Mouse (Mus musculus): ENCODE measurements at regions not wholly inside any gene's neighbourhood (a gene's known extent, or its start where the extent isn't known, plus 50 kb on each side); places are given as distances from the start of the nearest gene placed in this dataset.

GRCm38 (mm10) chr9:120689025-120689424 lies 117.8 kb downstream of the Rpl14 start:
- Histone ChIP-seq H3K9ac (replicated peaks; ENCODE audit: low read depth, low read length) (no peak overlapping the region), H3K4me3 (ENCODE audit: low read depth, low read length) (no peak overlapping the region), H3K4me2 (ENCODE audit: low read depth, low read length) (no peak overlapping the region), H3K4me1 (ENCODE audit: control insufficient read depth, insufficient read depth, low read length) (peaks cover 17% of the 10 kb centered on the region; the same call in 1 of the 2 replicates), H3K27ac (ENCODE audit: low read depth, low read length) (no peak overlapping the region), H3K36me3 (ENCODE audit: control insufficient read depth, insufficient read depth, low read length) (no peaks in the 10 kb centered on the region), H3K9me3 (ENCODE audit: control insufficient read depth, low read length) (no peaks in the 10 kb centered on the region), H3K27me3 (ENCODE audit: control insufficient read depth, insufficient read depth, low read length) (no peaks in the 10 kb centered on the region)
- no peak for ATAC-seq (ENCODE audit: low read depth)
- 42% methylated on average over 11 of the region's 11 CpGs for WGBS

- H3K9ac ChIP-seq (replicated peaks; ENCODE audit: low read depth, low read length) = no peak overlapping the region
- H3K4me3 ChIP-seq (ENCODE audit: low read depth, low read length) = no peak overlapping the region
- no peaks in the 10 kb centered on the region for H3K27me3 ChIP-seq (ENCODE audit: control insufficient read depth, insufficient read depth, low read length)
- peaks cover 17% of the 10 kb centered on the region; the same call in 1 of the 2 replicates for H3K4me1 ChIP-seq (ENCODE audit: control insufficient read depth, insufficient read depth, low read length)
- no peak for ATAC-seq (ENCODE audit: low read depth)
- no peak overlapping the region for H3K4me2 ChIP-seq (ENCODE audit: low read depth, low read length)
- no peaks in the 10 kb centered on the region for H3K9me3 ChIP-seq (ENCODE audit: control insufficient read depth, low read length)
- WGBS = 19% methylated on average over 5 of the region's 5 CpGs
- H3K27ac ChIP-seq (ENCODE audit: low read depth, low read length) = no peak overlapping the region; the same call in 1 of the 2 replicates
- no peaks in the 10 kb centered on the region for H3K36me3 ChIP-seq (ENCODE audit: control insufficient read depth, insufficient read depth, low read length)
Observed at GRCm38 (mm10) chr9:120690510-120690909, 119.3 kb downstream of the Rpl14 start.

GRCm38 (mm10) chr9:120690961-120691941 lies 120.0 kb downstream of the Rpl14 start:
- Histone ChIP-seq H3K9ac (replicated peaks; ENCODE audit: low read depth, low read length) (no peak overlapping the region), H3K4me3 (ENCODE audit: low read depth, low read length) (no peak overlapping the region), H3K4me1 (ENCODE audit: control insufficient read depth, insufficient read depth, low read length) (peaks cover 17% of the 10 kb centered on the region; the same call in 1 of the 2 replicates), H3K9me3 (ENCODE audit: control insufficient read depth, low read length) (no peaks in the 10 kb centered on the region), H3K27me3 (ENCODE audit: control insufficient read depth, insufficient read depth, low read length) (no peaks in the 10 kb centered on the region), H3K36me3 (ENCODE audit: control insufficient read depth, insufficient read depth, low read length) (no peaks in the 10 kb centered on the region), H3K27ac (ENCODE audit: low read depth, low read length) (peak overlapping the region; percentile 57), H3K4me2 (ENCODE audit: low read depth, low read length) (peak overlapping the region; percentile 29; the same call in 1 of the 2 replicates)
- ATAC-seq (ENCODE audit: low read depth) = peak; percentile 88
- WGBS = 2% methylated on average over 30 of the region's 30 CpGs

GRCm38 (mm10) chr9:120691971-120692401 lies 120.7 kb downstream of the Rpl14 start:
- Histone ChIP-seq H3K9me3 (ENCODE audit: control insufficient read depth, low read length) (no peaks in the 10 kb centered on the region), H3K36me3 (ENCODE audit: control insufficient read depth, insufficient read depth, low read length) (no peaks in the 10 kb centered on the region), H3K4me3 (ENCODE audit: low read depth, low read length) (no peak overlapping the region), H3K27ac (ENCODE audit: low read depth, low read length) (no peak overlapping the region; the same call in none of the 2 replicates), H3K4me1 (ENCODE audit: control insufficient read depth, insufficient read depth, low read length) (peaks cover 17% of the 10 kb centered on the region; the same call in 1 of the 2 replicates), H3K27me3 (ENCODE audit: control insufficient read depth, insufficient read depth, low read length) (no peaks in the 10 kb centered on the region), H3K4me2 (ENCODE audit: low read depth, low read length) (peak overlapping the region; percentile 29; the same call in 1 of the 2 replicates), H3K9ac (replicated peaks; ENCODE audit: low read depth, low read length) (no peak overlapping the region)
- 11% methylated on average over 14 of the region's 14 CpGs for WGBS
- peak; percentile 21; the same call in 1 of the 2 replicates for ATAC-seq (ENCODE audit: low read depth)

- Histone ChIP-seq H3K9ac (replicated peaks; ENCODE audit: low read depth, low read length) (no peak overlapping the region), H3K4me1 (ENCODE audit: control insufficient read depth, insufficient read depth, low read length) (peaks cover 17% of the 10 kb centered on the region; the same call in 1 of the 2 replicates), H3K9me3 (ENCODE audit: control insufficient read depth, low read length) (no peaks in the 10 kb centered on the region), H3K4me2 (ENCODE audit: low read depth, low read length) (no peak overlapping the region), H3K27ac (ENCODE audit: low read depth, low read length) (no peak overlapping the region), H3K36me3 (ENCODE audit: control insufficient read depth, insufficient read depth, low read length) (no peaks in the 10 kb centered on the region), H3K4me3 (ENCODE audit: low read depth, low read length) (no peak overlapping the region), H3K27me3 (ENCODE audit: control insufficient read depth, insufficient read depth, low read length) (no peaks in the 10 kb centered on the region)
- WGBS = 39% methylated on average over 5 of the region's 5 CpGs
- ATAC-seq (ENCODE audit: low read depth) = no peak
Observed at GRCm38 (mm10) chr9:120694457-120694856, 123.2 kb downstream of the Rpl14 start.

- Histone ChIP-seq H3K36me3 (ENCODE audit: control insufficient read depth, insufficient read depth, low read length) (no peaks in the 10 kb centered on the region), H3K27ac (ENCODE audit: low read depth, low read length) (no peak overlapping the region), H3K4me3 (ENCODE audit: low read depth, low read length) (no peak overlapping the region), H3K4me2 (ENCODE audit: low read depth, low read length) (no peak overlapping the region), H3K27me3 (ENCODE audit: control insufficient read depth, insufficient read depth, low read length) (no peaks in the 10 kb centered on the region), H3K9ac (replicated peaks; ENCODE audit: low read depth, low read length) (no peak overlapping the region), H3K4me1 (ENCODE audit: control insufficient read depth, insufficient read depth, low read length) (peaks cover 7% of the 10 kb centered on the region; the same call in 1 of the 2 replicates), H3K9me3 (ENCODE audit: control insufficient read depth, low read length) (no peaks in the 10 kb centered on the region)
- 98% methylated on average over 10 of the region's 10 CpGs for WGBS
- ATAC-seq (ENCODE audit: low read depth) = no peak
Observed at GRCm38 (mm10) chr9:120695966-120696365, 124.7 kb downstream of the Rpl14 start.

- Histone ChIP-seq H3K9ac (replicated peaks; ENCODE audit: low read depth, low read length) (no peak overlapping the region), H3K9me3 (ENCODE audit: control insufficient read depth, low read length) (no peaks in the 10 kb centered on the region), H3K4me2 (ENCODE audit: low read depth, low read length) (no peak overlapping the region), H3K4me3 (ENCODE audit: low read depth, low read length) (no peak overlapping the region), H3K27ac (ENCODE audit: low read depth, low read length) (no peak overlapping the region), H3K36me3 (ENCODE audit: control insufficient read depth, insufficient read depth, low read length) (no peaks in the 10 kb centered on the region), H3K27me3 (ENCODE audit: control insufficient read depth, insufficient read depth, low read length) (no peaks in the 10 kb centered on the region), H3K4me1 (ENCODE audit: control insufficient read depth, insufficient read depth, low read length) (0 out of 2 replicates have a peak, but pooled peaks cover under 1% of the 10 kb centered on the region)
- ATAC-seq (ENCODE audit: low read depth) = no peak
- 77% methylated on average over 7 of the region's 7 CpGs for WGBS
Observed at GRCm38 (mm10) chr9:120697749-120698148, 126.5 kb downstream of the Rpl14 start.

- WGBS = 87% methylated on average over 5 of the region's 5 CpGs
- ATAC-seq (ENCODE audit: low read depth) = no peak
- Histone ChIP-seq H3K4me1 (ENCODE audit: control insufficient read depth, insufficient read depth, low read length) (0 out of 2 replicates have a peak, but pooled peaks cover 6% of the 10 kb centered on the region), H3K4me2 (ENCODE audit: low read depth, low read length) (no peak overlapping the region), H3K27me3 (ENCODE audit: control insufficient read depth, insufficient read depth, low read length) (no peaks in the 10 kb centered on the region), H3K4me3 (ENCODE audit: low read depth, low read length) (no peak overlapping the region), H3K36me3 (ENCODE audit: control insufficient read depth, insufficient read depth, low read length) (no peaks in the 10 kb centered on the region), H3K9me3 (ENCODE audit: control insufficient read depth, low read length) (no peaks in the 10 kb centered on the region), H3K27ac (ENCODE audit: low read depth, low read length) (no peak overlapping the region), H3K9ac (replicated peaks; ENCODE audit: low read depth, low read length) (no peak overlapping the region)
Observed at GRCm38 (mm10) chr9:120699781-120700180, 128.5 kb downstream of the Rpl14 start.

- H3K4me3 ChIP-seq (ENCODE audit: low read depth, low read length) = no peak overlapping the region
- no peak overlapping the region for H3K27ac ChIP-seq (ENCODE audit: low read depth, low read length)
- H3K9ac ChIP-seq (replicated peaks; ENCODE audit: low read depth, low read length) = no peak overlapping the region
- H3K27me3 ChIP-seq (ENCODE audit: control insufficient read depth, insufficient read depth, low read length) = no peaks in the 10 kb centered on the region
- no peak overlapping the region for H3K4me2 ChIP-seq (ENCODE audit: low read depth, low read length)
- H3K36me3 ChIP-seq (ENCODE audit: control insufficient read depth, insufficient read depth, low read length) = no peaks in the 10 kb centered on the region
- 0 out of 2 replicates have a peak, but pooled peaks cover 6% of the 10 kb centered on the region for H3K4me1 ChIP-seq (ENCODE audit: control insufficient read depth, insufficient read depth, low read length)
- H3K9me3 ChIP-seq (ENCODE audit: control insufficient read depth, low read length) = no peaks in the 10 kb centered on the region
- ATAC-seq (ENCODE audit: low read depth) = no peak
- 74% methylated on average over 7 of the region's 7 CpGs for WGBS
Observed at GRCm38 (mm10) chr9:120702836-120703235, 131.6 kb downstream of the Rpl14 start.

Data from neural tube, embryonic 14.5 days (tissue).